Mouse (Mus musculus): ENCODE data around the gene Lhfpl4.

Lhfpl4 gene

GRCm38 (mm10) chr6:113168316-113168975, 26.7 kb downstream of the Lhfpl4 start:
- DNase-seq = no peak

GRCm38 (mm10) chr6:113166661-113167251, 28.4 kb downstream of the Lhfpl4 start:
- DNase-seq = peak; percentile 89 to 93

GRCm38 (mm10) chr6:113163513-113163912, 31.7 kb downstream of the Lhfpl4 start:
- DNase-seq = no peak

GRCm38 (mm10) chr6:113161982-113162381, 33.2 kb downstream of the Lhfpl4 start:
- no peak for DNase-seq

GRCm38 (mm10) chr6:113160106-113160505, 35.1 kb downstream of the Lhfpl4 start:
- no peak for DNase-seq

- DNase-seq = no peak
Observed at GRCm38 (mm10) chr6:113156064-113156463, 39.1 kb downstream of the Lhfpl4 start.

GRCm38 (mm10) chr6:113154886-113155285, 40.3 kb downstream of the Lhfpl4 start:
- DNase-seq = no peak

GRCm38 (mm10) chr6:113154071-113154470, 41.1 kb downstream of the Lhfpl4 start:
- DNase-seq = no peak

- no peak for DNase-seq
Observed at GRCm38 (mm10) chr6:113145249-113145648, 49.9 kb downstream of the Lhfpl4 start.

- DNase-seq = peak in 1 of 2 experiments; percentile 64
Observed at GRCm38 (mm10) chr6:113144764-113145163, 50.4 kb downstream of the Lhfpl4 start.

- no peak for DNase-seq
Observed at GRCm38 (mm10) chr6:113141389-113142094, 53.6 kb downstream of the Lhfpl4 start.

GRCm38 (mm10) chr6:113133360-113133759, 61.8 kb downstream of the Lhfpl4 start:
- DNase-seq = no peak

GRCm38 (mm10) chr6:113120806-113121205, 74.4 kb downstream of the Lhfpl4 start:
- DNase-seq = peak; percentile 25 to 31
